Mouse (Mus musculus) brown adipose tissue, adult 24 weeks (tissue): ENCODE data around the gene Gm19668. TPM values are rescaled to one million over a fixed set of nuclear protein-coding genes. Genes with fewer than 3 reads are reported as not detected.
"Not testable (repeated sequence)": the region's sequence is repeated elsewhere in the genome, so short reads cannot be mapped to it uniquely, and the experiment has no call there.

Experiments used
- H3K27ac ChIP-seq: fragments of 200-500 bp; replicated peaks from 2 replicates; pipeline ENCODE4 v1.5.1; 2012; ENCODE audit warnings: low read depth, mild to moderate bottlenecking, low read length
- H3K4me1 ChIP-seq: fragments of 200-500 bp; 2 replicates; pipeline ENCODE4 v1.6.1; 2012; ENCODE audit warnings: low read length, mixed read lengths; ENCODE audit not compliant: control insufficient read depth, insufficient read depth, insufficient read length
- H3K4me3 ChIP-seq: fragments of 200-500 bp; 2 replicates; pipeline ENCODE4 v1.5.1; 2012; ENCODE audit warnings: low read depth, mild to moderate bottlenecking, low read length, moderate library complexity; ENCODE audit not compliant: insufficient read depth
- polyA plus RNA-seq: library from polyadenylated mRNA; stranded (reverse); fragments of >200 nt; gene quantifications from 2 replicates; pipeline ENCODE4 v1.2.4, GENCODE M21; 2012; ENCODE audit not compliant: missing spikeins, insufficient read depth, insufficient read length

Gm19668 gene
- polyA plus RNA-seq = not detected in 2 replicates

DNA sequence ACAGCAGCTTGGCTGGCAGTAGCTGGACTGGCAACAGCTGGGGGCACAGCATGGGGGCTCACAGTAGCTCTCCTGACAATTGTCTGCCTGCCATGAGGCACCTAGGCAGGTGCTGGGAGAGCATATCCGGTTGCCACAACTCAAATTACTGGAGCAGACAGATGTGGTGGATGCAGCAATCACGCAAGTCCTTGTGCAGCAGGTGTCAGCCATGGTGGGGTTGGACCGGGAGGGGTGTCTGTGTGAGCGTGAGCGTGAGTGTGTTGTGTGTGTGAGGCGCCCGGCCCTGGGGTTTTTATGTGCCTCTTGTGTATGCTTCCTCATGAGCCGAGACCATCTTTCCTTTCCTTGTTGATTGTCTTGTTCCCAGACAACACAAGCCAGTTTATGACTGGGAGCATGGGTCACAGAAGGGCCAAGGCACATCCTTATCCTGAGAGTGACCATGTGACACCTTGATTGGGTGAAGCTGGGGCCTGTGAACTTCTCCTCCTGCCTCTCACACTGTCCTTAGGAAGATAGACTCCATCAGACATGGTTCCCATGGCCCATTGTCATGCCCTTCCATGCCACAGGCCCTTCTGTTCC, at the start of gene Gm19668:
Gene Gm19668 (minus strand): TSS at position 213 of the 588 bp plus-strand sequence.
- no peak within 1 kb of the TSS for H3K27ac ChIP-seq
- no peak within 1 kb of the TSS for H3K4me3 ChIP-seq

DNA sequence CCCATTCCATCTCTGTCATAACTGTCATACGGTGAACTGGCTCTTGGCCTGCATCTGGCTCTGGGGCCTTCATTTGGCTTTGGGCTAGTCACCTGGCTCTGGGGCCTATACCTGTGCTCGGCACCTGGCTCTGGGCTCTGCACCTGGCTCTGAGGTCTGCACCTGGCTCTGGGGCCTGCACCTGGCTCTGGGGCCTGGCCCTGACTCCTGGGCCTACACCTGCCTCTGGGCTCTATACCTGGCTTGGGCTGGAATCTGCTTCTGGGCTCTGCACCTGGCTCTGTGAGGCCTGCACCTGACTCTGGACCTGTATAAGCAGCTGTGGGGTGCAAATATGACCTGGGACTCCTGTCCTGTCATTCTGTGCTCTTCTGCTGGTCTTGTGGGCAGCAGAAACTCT, 48.6 kb upstream of the Gm19668 start:
- H3K4me1 ChIP-seq = no peaks in the 10 kb centered on the region
- no peak overlapping the region for H3K27ac ChIP-seq
- H3K4me3 ChIP-seq = no peak overlapping the region

More for the DNA sequence above, at the start of gene Gm19668:
- H3K4me1 ChIP-seq = no peaks in the 10 kb centered on the region

DNA sequence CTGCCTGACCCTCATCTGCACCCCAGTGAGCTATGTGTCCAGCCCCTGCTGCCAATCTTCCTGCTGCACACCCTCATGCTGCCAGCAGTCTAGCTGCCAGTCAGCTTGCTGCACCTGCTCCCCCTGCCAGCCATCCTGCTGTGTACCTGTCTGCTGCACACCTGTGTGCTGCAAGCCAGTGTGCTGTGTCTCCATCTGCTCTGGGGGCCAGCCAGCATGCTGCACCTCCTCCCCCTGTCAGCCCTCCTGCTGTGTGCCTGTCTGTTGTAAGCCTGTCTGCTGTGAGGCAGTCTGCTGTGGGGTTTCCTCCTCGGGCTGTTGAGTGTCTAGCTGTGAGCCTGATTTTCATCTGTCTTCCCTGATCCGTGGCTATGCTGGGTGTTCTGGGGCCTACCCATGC, 48.0 kb upstream of the Gm19668 start:
- Histone ChIP-seq H3K27ac (no peak overlapping the region), H3K4me3 (no peak overlapping the region), H3K4me1 (no peaks in the 10 kb centered on the region)

DNA sequence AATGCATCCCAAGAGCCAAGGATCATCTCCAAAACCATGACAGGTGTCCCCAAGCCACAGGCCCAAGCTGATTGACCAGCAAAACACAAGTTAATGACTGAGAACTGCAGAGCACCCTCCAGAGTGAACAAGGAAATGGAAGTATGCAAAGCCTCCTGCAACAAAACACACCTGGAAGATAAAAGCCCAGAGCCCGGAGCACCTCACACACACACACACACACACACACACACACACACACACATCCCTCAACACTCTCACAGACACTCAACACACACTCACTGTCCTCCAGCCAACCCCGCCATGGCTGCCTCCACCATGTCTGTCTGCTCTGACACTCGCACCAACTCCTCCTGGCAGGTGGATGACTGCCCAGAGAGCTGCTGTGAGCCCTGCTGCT, 47.6 kb upstream of the Gm19668 start, which contains the start of gene Gm36176:
Gene Gm36176 (plus strand): TSS at position 301 of the 400 bp plus-strand sequence.
- Histone ChIP-seq H3K4me1 (no peaks in the 10 kb centered on the region), H3K27ac (no peak within 1 kb of the TSS), H3K4me3 (no peak within 1 kb of the TSS)

DNA sequence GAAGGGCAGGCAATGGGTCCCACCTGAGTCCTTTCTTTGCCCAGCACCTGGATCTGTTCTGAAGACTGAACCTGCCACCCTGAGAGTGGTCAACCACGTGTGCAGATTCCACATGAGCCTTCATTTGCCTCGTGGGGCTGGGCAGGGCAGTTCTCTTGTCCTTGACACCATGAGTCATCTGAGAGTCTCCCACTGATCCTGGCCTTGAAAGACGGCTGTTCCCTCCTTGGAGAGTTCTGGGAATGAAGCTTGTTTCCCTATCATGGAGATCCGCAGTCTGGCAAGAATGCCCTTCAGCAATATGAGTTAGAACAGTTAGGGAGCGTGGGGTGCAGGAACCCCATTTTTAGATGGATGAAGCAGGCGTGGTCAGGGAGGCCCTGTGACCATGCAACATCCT, 40.1 kb upstream of the Gm19668 start:
- no peaks in the 10 kb centered on the region for H3K4me1 ChIP-seq
- H3K4me3 ChIP-seq = no peak overlapping the region
- no peak overlapping the region for H3K27ac ChIP-seq

DNA sequence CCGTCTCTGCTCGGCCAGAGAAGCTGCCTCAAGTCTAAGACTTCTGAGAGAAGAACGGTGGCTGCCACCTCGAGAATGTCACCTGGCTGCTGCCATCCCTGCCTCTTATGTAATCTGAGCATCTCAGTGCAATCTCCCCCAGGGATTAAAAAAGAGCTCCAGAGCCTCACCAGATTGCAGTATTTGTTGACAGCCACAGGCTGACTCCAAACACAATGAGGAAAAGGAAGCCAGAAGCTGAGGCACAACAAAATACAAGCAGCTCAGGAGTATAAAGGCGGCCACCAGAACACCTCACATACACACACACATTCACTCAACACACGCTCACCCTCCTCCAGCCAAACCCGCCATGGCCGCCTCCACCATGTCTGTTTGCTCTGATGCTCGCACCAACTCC, 36.7 kb upstream of the Gm19668 start, which contains the start of gene Krtap10-10:
Gene Krtap10-10 (plus strand): TSS at position 301 of the 400 bp plus-strand sequence.
- Histone ChIP-seq H3K4me3 (no peak within 1 kb of the TSS), H3K27ac (no peak within 1 kb of the TSS), H3K4me1 (no peaks in the 10 kb centered on the region)

DNA sequence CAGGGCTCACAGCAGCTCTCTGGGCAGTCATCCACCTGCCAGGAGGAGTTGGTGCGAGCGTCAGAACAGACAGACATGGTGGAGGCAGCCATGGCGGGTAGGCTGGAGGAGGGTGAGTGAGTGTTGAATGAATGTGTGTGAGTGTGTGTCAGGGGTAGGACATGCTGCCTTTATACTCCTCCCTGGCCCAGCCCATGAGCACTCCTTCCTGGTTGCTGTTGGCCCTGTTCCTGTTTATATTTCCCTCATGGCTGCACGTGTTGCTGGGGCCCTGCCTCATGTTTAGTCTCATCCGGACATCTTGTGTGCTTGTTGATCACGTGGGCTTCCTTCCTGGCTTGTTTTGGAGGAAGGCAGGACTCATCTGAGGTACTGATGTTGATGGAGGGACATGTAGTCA, 28.0 kb upstream of the Gm19668 start, which contains the start of gene Krtap10-4:
Gene Krtap10-4 (minus strand): TSS at position 145 of the 400 bp plus-strand sequence.
- H3K4me3 ChIP-seq = no peak within 1 kb of the TSS

DNA sequence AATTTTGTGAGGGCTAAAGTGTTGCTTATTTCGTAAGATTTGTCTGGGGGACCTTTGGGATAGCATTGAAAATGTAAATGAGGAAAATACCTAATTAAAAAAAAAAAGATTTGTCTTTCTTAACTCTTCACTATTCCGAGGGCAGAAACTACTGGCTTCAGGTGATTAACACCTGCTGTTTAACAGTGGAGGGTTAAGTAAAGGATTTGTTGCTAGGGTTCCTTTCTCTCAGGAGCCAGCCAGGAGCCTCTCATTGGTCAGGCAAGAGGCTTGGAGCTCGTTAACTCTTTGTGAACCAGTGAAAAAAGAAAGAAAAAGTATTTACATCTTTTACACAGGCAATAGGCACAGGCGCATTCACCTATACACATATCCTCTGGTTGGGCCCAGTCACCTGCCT, 20.3 kb upstream of the Gm19668 start:
- Histone ChIP-seq H3K4me3 (no peak overlapping the region), H3K4me1 (no peaks in the 10 kb centered on the region), H3K27ac (no peak overlapping the region)

More for the DNA sequence above, 28.0 kb upstream of the Gm19668 start, which contains the start of gene Krtap10-4:
- Histone ChIP-seq H3K27ac (no peak within 1 kb of the TSS), H3K4me1 (no peaks in the 10 kb centered on the region)

DNA sequence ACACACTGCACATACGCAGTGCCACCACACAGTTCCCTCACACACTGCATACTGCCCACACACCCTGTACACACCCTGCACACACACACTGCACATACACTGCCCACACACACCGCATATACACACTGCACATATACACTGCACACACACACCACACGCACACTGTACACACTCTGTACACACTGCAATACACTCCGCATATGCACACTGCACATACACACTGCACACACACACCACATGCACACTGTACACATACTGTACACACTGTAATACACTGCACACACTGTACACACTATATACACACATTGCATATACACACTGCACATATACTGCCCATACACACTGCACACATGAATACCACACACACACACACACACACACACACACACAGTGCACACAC, 19.6 kb upstream of the Gm19668 start:
- Histone ChIP-seq H3K4me3 (no peak overlapping the region), H3K4me1 (no peaks in the 10 kb centered on the region), H3K27ac (no peak overlapping the region)

DNA sequence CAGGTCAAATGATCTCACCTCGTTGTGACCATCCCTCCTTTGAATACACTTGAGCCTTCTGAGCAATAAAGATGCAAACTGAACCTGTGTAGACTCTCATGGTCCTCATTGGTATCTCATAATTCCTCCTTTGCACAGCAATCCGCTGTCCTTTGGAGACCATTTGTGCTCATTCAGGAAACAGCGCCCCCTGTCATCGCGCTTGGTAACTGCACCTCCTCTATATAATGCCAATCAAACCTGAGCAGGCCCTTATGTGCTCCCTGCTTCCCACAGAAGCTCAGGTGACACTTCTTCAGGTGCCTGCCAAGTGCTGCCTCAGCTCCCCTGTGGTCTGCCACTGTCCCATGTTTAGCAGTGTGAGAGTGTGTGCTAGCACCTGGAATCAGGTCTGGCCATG, 16.6 kb upstream of the Gm19668 start:
- no peak overlapping the region for H3K27ac ChIP-seq
- no peaks in the 10 kb centered on the region for H3K4me1 ChIP-seq
- no peak overlapping the region for H3K4me3 ChIP-seq

DNA sequence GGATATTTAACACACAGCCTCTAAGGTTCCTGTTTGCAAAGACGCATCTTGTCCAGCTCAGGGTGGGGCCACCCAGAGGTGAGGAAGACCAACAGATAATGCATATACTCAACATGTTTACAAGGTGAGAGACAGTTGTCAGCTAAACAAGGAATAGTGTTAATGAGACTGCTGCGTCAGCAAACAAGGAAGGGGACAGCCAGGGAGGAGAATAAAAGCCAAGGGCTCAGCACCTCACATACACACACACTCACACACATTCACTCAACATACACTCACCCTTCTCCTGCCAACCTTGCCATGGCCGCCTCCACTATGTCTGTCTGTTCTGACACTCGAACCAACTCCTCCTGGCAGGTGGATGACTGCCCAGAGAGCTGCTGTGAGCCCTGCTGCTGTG, 15.4 kb upstream of the Gm19668 start, which contains the start of gene Gm2696:
Gene Gm2696 (plus strand): TSS at position 301 of the 400 bp plus-strand sequence.
- Histone ChIP-seq H3K4me1 (no peaks in the 10 kb centered on the region), H3K27ac (no peak within 1 kb of the TSS), H3K4me3 (no peak within 1 kb of the TSS)

DNA sequence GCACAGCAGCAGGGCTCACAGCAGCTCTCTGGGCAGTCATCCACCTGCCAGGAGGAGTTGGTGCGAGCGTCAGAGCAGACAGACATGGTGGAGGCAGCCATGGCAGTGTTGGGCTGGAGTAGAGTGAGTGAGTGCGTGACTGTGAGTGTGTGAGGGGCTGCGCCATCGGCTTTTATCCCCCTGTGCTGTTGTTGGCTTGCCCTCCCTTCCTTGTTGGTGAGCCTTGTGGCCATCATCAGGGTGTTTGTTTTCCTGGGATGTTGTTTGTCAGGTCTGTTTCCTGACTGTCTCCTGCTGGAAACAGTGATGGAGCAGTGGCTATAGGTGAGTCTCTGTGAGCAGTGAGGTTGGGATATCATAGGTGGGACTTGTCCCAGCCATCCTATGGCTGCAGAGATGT, 12.8 kb upstream of the Gm19668 start, which contains the start of gene Gm9507:
Gene Gm9507 (minus strand): TSS at position 101 of the 400 bp plus-strand sequence.
- H3K4me3 ChIP-seq = no peak within 1 kb of the TSS

DNA sequence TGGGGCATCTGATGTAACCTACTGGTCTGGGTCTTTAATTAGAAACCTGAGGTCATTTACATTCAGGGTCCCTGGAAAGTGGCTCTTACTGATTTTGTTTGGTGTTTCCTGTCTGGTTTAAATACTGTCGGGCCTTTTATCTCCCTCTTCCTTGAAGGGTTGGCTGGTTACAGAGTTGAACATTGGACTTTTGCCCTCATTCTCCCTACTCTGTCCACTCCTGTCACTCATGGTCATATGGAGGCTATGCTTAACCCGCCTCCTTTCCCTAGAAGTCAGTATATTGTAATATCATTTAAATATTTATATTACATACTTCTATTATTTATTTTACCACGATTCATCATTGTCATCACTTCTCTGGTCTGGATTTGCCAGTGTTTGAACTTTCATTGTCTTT, 5.2 kb upstream of the Gm19668 start:
- H3K4me3 ChIP-seq = no peak overlapping the region
- no peaks in the 10 kb centered on the region for H3K4me1 ChIP-seq
- no peak overlapping the region for H3K27ac ChIP-seq

More for the DNA sequence above, 12.8 kb upstream of the Gm19668 start, which contains the start of gene Gm9507:
- H3K4me1 ChIP-seq = no peaks in the 10 kb centered on the region
- H3K27ac ChIP-seq = no peak within 1 kb of the TSS

DNA sequence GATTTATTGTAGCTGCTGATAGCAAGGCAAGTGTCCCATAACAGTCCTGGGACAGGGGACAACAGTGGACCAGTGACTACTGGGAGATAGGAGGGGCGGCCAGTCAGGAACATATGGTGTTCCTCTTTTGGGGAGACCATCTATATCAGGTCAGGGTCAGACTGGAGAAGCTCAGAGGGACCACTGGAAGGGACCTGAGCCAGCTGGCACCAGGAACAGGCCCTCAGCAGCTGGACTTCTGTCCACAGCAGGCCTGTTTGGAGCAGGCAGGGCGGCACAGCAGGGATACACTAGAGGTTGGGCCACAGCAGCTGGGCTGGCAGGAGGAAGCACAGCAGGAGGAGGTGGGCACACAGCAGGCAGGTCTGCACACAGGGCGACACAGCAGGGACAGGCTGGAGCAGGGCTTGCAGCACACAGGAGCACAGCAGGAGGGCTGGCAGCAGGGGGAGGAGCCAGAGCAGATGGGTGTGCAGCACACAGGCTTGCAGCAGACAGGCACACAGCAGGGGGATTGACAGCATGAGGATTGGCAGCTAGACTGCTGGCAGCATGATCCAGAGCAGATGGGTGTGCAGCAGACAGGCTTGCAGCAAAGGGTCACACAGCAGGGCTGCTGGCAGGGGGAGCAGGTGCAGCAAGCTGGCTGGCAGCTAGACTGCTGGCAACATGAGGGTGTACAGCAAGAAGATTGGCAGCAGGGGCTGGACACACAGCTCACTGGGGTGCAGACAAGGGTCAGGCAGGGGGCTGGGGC, 591 bp downstream of the Gm19668 start:
- not testable (repeated sequence) for H3K27ac ChIP-seq, H3K4me3 ChIP-seq, H3K4me1 ChIP-seq

DNA sequence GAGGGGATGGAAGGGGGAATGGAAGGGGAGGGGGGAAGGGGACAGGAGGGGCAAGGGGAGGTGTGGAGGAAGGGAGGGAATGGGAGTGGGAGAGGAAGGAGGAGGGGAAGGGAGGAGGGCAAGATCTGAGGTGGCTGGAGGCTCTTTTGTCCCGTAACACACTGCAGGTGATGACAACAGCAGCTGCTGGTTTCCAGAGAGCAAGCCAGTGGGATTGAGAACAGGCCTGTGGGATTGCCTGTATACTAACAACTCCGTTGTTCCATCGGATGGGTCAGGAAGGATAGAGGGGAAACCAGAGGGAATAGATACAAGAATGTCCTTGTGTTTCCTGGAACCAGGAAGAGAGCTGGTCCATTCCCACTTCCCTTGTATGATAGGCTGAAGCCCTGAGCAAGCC, 1.3 kb downstream of the Gm19668 start:
- Histone ChIP-seq H3K4me3 (no peak overlapping the region), H3K27ac (no peak overlapping the region), H3K4me1 (no peaks in the 10 kb centered on the region)
